Mouse (Mus musculus): ENCODE data around the gene Grip1.

Gene Grip1

GRCm38 (mm10) chr10:119984299-119984698 is 530.7 kb downstream of the Grip1 start:
- peak; percentile 18 to 22 for DNase-seq

GRCm38 (mm10) chr10:119998475-119998874 is 544.8 kb downstream of the Grip1 start:
- no peak for DNase-seq

GRCm38 (mm10) chr10:120002149-120002548 is 548.5 kb downstream of the Grip1 start:
- no peak for DNase-seq

- no peak for DNase-seq
Observed at GRCm38 (mm10) chr10:120004096-120004495, 550.5 kb downstream of the Grip1 start.

GRCm38 (mm10) chr10:120005581-120005980 is 552.0 kb downstream of the Grip1 start:
- no peak for DNase-seq

- no peak for DNase-seq
Observed at GRCm38 (mm10) chr10:120012331-120012730, 558.7 kb downstream of the Grip1 start.

GRCm38 (mm10) chr10:120015117-120015516 is 561.5 kb downstream of the Grip1 start:
- DNase-seq = no peak

- DNase-seq = no peak
Observed at GRCm38 (mm10) chr10:120026437-120026836, 572.8 kb downstream of the Grip1 start.

GRCm38 (mm10) chr10:120030901-120031300 is 577.3 kb downstream of the Grip1 start:
- no peak for DNase-seq

- DNase-seq = no peak
Observed at GRCm38 (mm10) chr10:120031316-120031715, 577.7 kb downstream of the Grip1 start.

- no peak for DNase-seq
Observed at GRCm38 (mm10) chr10:120033866-120034265, 580.2 kb downstream of the Grip1 start.

GRCm38 (mm10) chr10:120035211-120035733 is 581.6 kb downstream of the Grip1 start:
- DNase-seq = no peak

- DNase-seq = no peak
Observed at GRCm38 (mm10) chr10:120035824-120036223, 582.2 kb downstream of the Grip1 start.

GRCm38 (mm10) chr10:120038194-120038593 is 584.6 kb downstream of the Grip1 start:
- no peak for DNase-seq

GRCm38 (mm10) chr10:120044237-120044636 is 590.6 kb downstream of the Grip1 start:
- DNase-seq = no peak

GRCm38 (mm10) chr10:120044714-120045234 is 591.1 kb downstream of the Grip1 start:
- DNase-seq = no peak

- no peak for DNase-seq
Observed at GRCm38 (mm10) chr10:120060579-120061237, 607.1 kb downstream of the Grip1 start.

- DNase-seq = no peak
Observed at GRCm38 (mm10) chr10:120061238-120062130, 607.9 kb downstream of the Grip1 start.

GRCm38 (mm10) chr10:120064424-120064823 is 610.8 kb downstream of the Grip1 start:
- DNase-seq = peak; percentile 73 to 75

- no peak for DNase-seq
Observed at GRCm38 (mm10) chr10:120066319-120066718, 612.7 kb downstream of the Grip1 start.

GRCm38 (mm10) chr10:120077850-120078249 is 624.2 kb downstream of the Grip1 start:
- peak in 1 of 2 experiments; percentile 18 for DNase-seq

- no peak for DNase-seq
Observed at GRCm38 (mm10) chr10:120092548-120092947, 638.9 kb downstream of the Grip1 start.

GRCm38 (mm10) chr10:120095136-120095535 is 641.5 kb downstream of the Grip1 start:
- DNase-seq = no peak
